Mouse (Mus musculus) midbrain, embryonic 15.5 days (tissue): ENCODE data around the gene Nudc. TPM values are rescaled to one million over a fixed set of nuclear protein-coding genes. Genes with fewer than 3 reads are reported as not detected.

Experiments
- ATAC-seq: fragments of 200-750 bp; cut with Nextera tagmentation; replicated peaks from 2 replicates; pipeline ENCODE4 v1.8.0; 2017; ENCODE audit warnings: moderate TSS enrichment
- H3K27ac ChIP-seq: fragments of 300-500 bp; sonication (generic); 2 replicates; pipeline ENCODE4 v1.5.1; 2015; ENCODE audit warnings: mild to moderate bottlenecking, inconsistent platforms
- H3K27me3 ChIP-seq: fragments of 300-500 bp; sonication (generic); replicated peaks from 2 replicates; pipeline ENCODE4 v1.6.1; 2015; ENCODE audit warnings: inconsistent platforms
- H3K36me3 ChIP-seq: fragments of 300-500 bp; sonication (generic); replicated peaks from 2 replicates; pipeline ENCODE4 v1.6.1; 2015; ENCODE audit warnings: inconsistent platforms
- H3K4me1 ChIP-seq: fragments of 300-500 bp; sonication (generic); 2 replicates; pipeline ENCODE4 v1.6.1; 2015; ENCODE audit warnings: inconsistent platforms
- H3K4me2 ChIP-seq: fragments of 300-500 bp; sonication (generic); 2 replicates; pipeline ENCODE4 v1.6.1; 2015; ENCODE audit warnings: inconsistent platforms, mild to moderate bottlenecking, moderate library complexity
- H3K4me3 ChIP-seq: fragments of 300-500 bp; sonication (generic); 2 replicates; pipeline ENCODE4 v1.5.1; 2015; ENCODE audit warnings: mild to moderate bottlenecking, inconsistent platforms
- H3K9ac ChIP-seq: fragments of 300-500 bp; sonication (generic); 2 replicates; pipeline ENCODE4 v1.6.1; 2015; ENCODE audit warnings: mild to moderate bottlenecking, inconsistent platforms
- H3K9me3 ChIP-seq: fragments of 300-500 bp; sonication (generic); 2 replicates; pipeline ENCODE4 v1.6.1; 2016; ENCODE audit warnings: inconsistent platforms
- WGBS: fragments of 180-500 bp; shearing (Covaris S2); methylation state at CpG from one replicate; pipeline ENCODE4 v1.1.7; 2015; ENCODE audit warnings: mixed read lengths; 5-methylcytosine and 5-hydroxymethylcytosine counted together
- polyA plus RNA-seq: library from polyadenylated mRNA; unstranded; fragments of >200 nt; fragmentation: Nextera tagmentation; extraction: Ambion mirVana; gene quantifications from 2 replicates; pipeline ENCODE4 v1.2.1, GENCODE M21; 2015

Nudc gene
- polyA plus RNA-seq = 246 and 255 TPM in 2 replicates

- Histone ChIP-seq H3K36me3 (peaks cover 4% of the 10 kb centered on the region), H3K4me1 (peaks cover 18% of the 10 kb centered on the region), H3K9me3 (no peaks in the 10 kb centered on the region), H3K27ac (peak within 1 kb of the TSS; percentile 84), H3K9ac (peak within 1 kb of the TSS; percentile 84), H3K4me3 (peak within 1 kb of the TSS; percentile 85), H3K27me3 (no peaks in the 10 kb centered on the region), H3K4me2 (peak within 1 kb of the TSS; percentile 87)
- ATAC-seq = peak; percentile 99
- under 1% methylated on average over 77 of the region's 77 CpGs for WGBS
Observed at GRCm38 (mm10) chr4:133545272-133546231, at the start of gene Nudc. TSS of gene Nudc (minus strand) at chr4:133545996.

GRCm38 (mm10) chr4:133595538-133595937 is 49.7 kb upstream of the Nudc start:
- no peak for ATAC-seq
- Histone ChIP-seq H3K27ac (no peak overlapping the region), H3K4me2 (no peak overlapping the region), H3K9ac (no peak overlapping the region), H3K4me3 (no peak overlapping the region), H3K27me3 (peaks cover 29% of the 10 kb centered on the region), H3K9me3 (no peaks in the 10 kb centered on the region), H3K4me1 (peaks cover 12% of the 10 kb centered on the region), H3K36me3 (peaks cover 7% of the 10 kb centered on the region; the same call in 1 of the 2 replicates)
- WGBS = 77% methylated on average over 7 of the region's 7 CpGs

GRCm38 (mm10) chr4:133592570-133592969 is 46.8 kb upstream of the Nudc start:
- 31% methylated on average over 7 of the region's 7 CpGs for WGBS
- Histone ChIP-seq H3K9ac (no peak overlapping the region), H3K27me3 (no peaks in the 10 kb centered on the region), H3K9me3 (no peaks in the 10 kb centered on the region), H3K4me1 (no peaks in the 10 kb centered on the region), H3K4me2 (no peak overlapping the region), H3K36me3 (peaks cover 15% of the 10 kb centered on the region), H3K27ac (no peak overlapping the region), H3K4me3 (no peak overlapping the region)
- ATAC-seq = no peak

GRCm38 (mm10) chr4:133584059-133584951 is 38.5 kb upstream of the Nudc start, which contains the start of gene Gpn2:
TSS of gene Gpn2 (plus strand) at chr4:133584362.
- WGBS = 2% methylated on average over 65 of the region's 65 CpGs
- peak within 1 kb of the TSS; percentile 82 for H3K27ac ChIP-seq
- no peaks in the 10 kb centered on the region for H3K9me3 ChIP-seq
- peaks cover 29% of the 10 kb centered on the region for H3K36me3 ChIP-seq
- H3K4me2 ChIP-seq = peak within 1 kb of the TSS; percentile 100
- peak; percentile 93 for ATAC-seq
- peak within 1 kb of the TSS; percentile 94 for H3K4me3 ChIP-seq
- peak within 1 kb of the TSS; percentile 68 for H3K9ac ChIP-seq
- peaks cover 24% of the 10 kb centered on the region for H3K4me1 ChIP-seq
- H3K27me3 ChIP-seq = no peaks in the 10 kb centered on the region

GRCm38 (mm10) chr4:133583690-133584058 is 37.9 kb upstream of the Nudc start:
- Histone ChIP-seq H3K4me1 (peaks cover 24% of the 10 kb centered on the region), H3K27me3 (no peaks in the 10 kb centered on the region), H3K9me3 (no peaks in the 10 kb centered on the region), H3K4me3 (peak overlapping the region; percentile 94), H3K27ac (peak overlapping the region; percentile 82), H3K9ac (peak overlapping the region; percentile 68), H3K36me3 (peaks cover 33% of the 10 kb centered on the region), H3K4me2 (peak overlapping the region; percentile 100)
- 61% methylated on average over 6 of the region's 6 CpGs for WGBS
- no peak; the same call in 1 of the 2 replicates for ATAC-seq

- H3K36me3 ChIP-seq = peaks cover 30% of the 10 kb centered on the region
- no peaks in the 10 kb centered on the region for H3K9me3 ChIP-seq
- H3K27ac ChIP-seq = no peak overlapping the region
- H3K4me2 ChIP-seq = no peak overlapping the region
- H3K9ac ChIP-seq = 0 out of 2 replicates have a peak overlapping the region, but pooled peaks have one; percentile 4
- 67% methylated on average over 12 of the region's 12 CpGs for WGBS
- no peak for ATAC-seq
- H3K4me3 ChIP-seq = no peak overlapping the region
- H3K27me3 ChIP-seq = no peaks in the 10 kb centered on the region
- peaks cover 8% of the 10 kb centered on the region for H3K4me1 ChIP-seq
Observed at GRCm38 (mm10) chr4:133577983-133578382, 32.2 kb upstream of the Nudc start.

- H3K27ac ChIP-seq = peak overlapping the region; percentile 86
- peaks cover 8% of the 10 kb centered on the region for H3K4me1 ChIP-seq
- H3K9ac ChIP-seq = peak overlapping the region; percentile 92
- H3K9me3 ChIP-seq = no peaks in the 10 kb centered on the region
- H3K36me3 ChIP-seq = peaks cover 10% of the 10 kb centered on the region; the same call in 1 of the 2 replicates
- H3K27me3 ChIP-seq = no peaks in the 10 kb centered on the region
- H3K4me3 ChIP-seq = peak overlapping the region; percentile 99
- peak overlapping the region; percentile 90 for H3K4me2 ChIP-seq
- ATAC-seq = peak; percentile 69
- under 1% methylated on average over 41 of the region's 41 CpGs for WGBS
Observed at GRCm38 (mm10) chr4:133574843-133575202, 29.0 kb upstream of the Nudc start.

GRCm38 (mm10) chr4:133574070-133574842 is 28.5 kb upstream of the Nudc start, which contains the start of gene Gpatch3:
TSS of gene Gpatch3 (plus strand) at chr4:133574745.
- H3K4me3 ChIP-seq = peak within 1 kb of the TSS; percentile 99
- peak within 1 kb of the TSS; percentile 86 for H3K27ac ChIP-seq
- ATAC-seq = peak; percentile 96
- no peaks in the 10 kb centered on the region for H3K27me3 ChIP-seq
- H3K9ac ChIP-seq = peak within 1 kb of the TSS; percentile 92
- H3K36me3 ChIP-seq = peaks cover 4% of the 10 kb centered on the region; the same call in 1 of the 2 replicates
- no peaks in the 10 kb centered on the region for H3K9me3 ChIP-seq
- H3K4me2 ChIP-seq = peak within 1 kb of the TSS; percentile 90
- peaks cover 8% of the 10 kb centered on the region for H3K4me1 ChIP-seq
- WGBS = 5% methylated on average over 44 of the region's 44 CpGs

- no peaks in the 10 kb centered on the region for H3K27me3 ChIP-seq
- peaks cover 1% of the 10 kb centered on the region for H3K4me1 ChIP-seq
- H3K4me3 ChIP-seq = no peak overlapping the region
- H3K4me2 ChIP-seq = no peak overlapping the region
- H3K27ac ChIP-seq = no peak overlapping the region
- no peaks in the 10 kb centered on the region for H3K9me3 ChIP-seq
- H3K36me3 ChIP-seq = no peaks in the 10 kb centered on the region
- 73% methylated on average over 10 of the region's 10 CpGs for WGBS
- no peak for ATAC-seq
- no peak overlapping the region for H3K9ac ChIP-seq
Observed at GRCm38 (mm10) chr4:133570066-133570466, 24.3 kb upstream of the Nudc start.

- ATAC-seq = no peak
- Histone ChIP-seq H3K4me2 (no peak overlapping the region), H3K9ac (no peak overlapping the region), H3K9me3 (no peaks in the 10 kb centered on the region), H3K27me3 (no peaks in the 10 kb centered on the region), H3K36me3 (no peaks in the 10 kb centered on the region), H3K4me3 (no peak overlapping the region), H3K4me1 (no peaks in the 10 kb centered on the region), H3K27ac (no peak overlapping the region)
- 83% methylated on average over 10 of the region's 10 CpGs for WGBS
Observed at GRCm38 (mm10) chr4:133569291-133570065, 23.7 kb upstream of the Nudc start.

GRCm38 (mm10) chr4:133567251-133567650 is 21.5 kb upstream of the Nudc start:
- Histone ChIP-seq H3K9me3 (no peaks in the 10 kb centered on the region), H3K27ac (no peak overlapping the region), H3K4me2 (no peak overlapping the region), H3K27me3 (no peaks in the 10 kb centered on the region), H3K36me3 (no peaks in the 10 kb centered on the region), H3K4me3 (no peak overlapping the region), H3K4me1 (no peaks in the 10 kb centered on the region), H3K9ac (no peak overlapping the region)
- 33% methylated on average over 8 of the region's 8 CpGs for WGBS
- no peak for ATAC-seq
